Comparison of ENCODE assay signal across 37 mouse cellular contexts in genomic region chr19:16911507-16911906, GRCm38 (mm10). TPM values are rescaled to one million over a fixed set of nuclear protein-coding genes. Genes with fewer than 3 reads are reported as not detected.
A peak's percentile ranks its signal among the peaks of the same experiment; 100 is the strongest.
DNase-seq lines count a peak whose midpoint lies in the region; ATAC-seq and TF ChIP-seq lines count a peak whose summit lies in the region.
"Had no signal": no experiment of that assay in that cellular context is flagged by ENCODE, and none has a peak within 500 bp of the region (broad histone marks: within the 10 kb centered on the region; RNA-seq: fewer than 3 reads in every experiment).

No protein-coding gene starts in this region.

- H3K27me3 ChIP-seq in forebrain, embryonic 15.5 days: no peaks in the 10 kb centered on the region
- H3K27me3 ChIP-seq in forebrain, postnatal 0 days (ENCODE audit: insufficient read depth, low read length): no peaks in the 10 kb centered on the region
- no peaks in the 10 kb centered on the region for H3K27me3 ChIP-seq in midbrain, embryonic 14.5 days (ENCODE audit: control insufficient read depth, insufficient read depth, low read length)
- H3K27me3 ChIP-seq in midbrain, embryonic 15.5 days (replicated peaks): no peaks in the 10 kb centered on the region
- H3K27me3 ChIP-seq: embryonic facial prominence, embryonic 13.5 days; hindbrain, embryonic 12.5 days had no signal

- no peak for ATAC-seq in cerebellum, adult (ENCODE audit: insufficient number of reproducible peaks, low FRiP score, low TSS enrichment)
- peak; percentile 74 for ATAC-seq in forebrain, embryonic 15.5 days (replicated peaks)
- ATAC-seq in forebrain, postnatal 0 days: no peak
- no peak for ATAC-seq in midbrain, embryonic 14.5 days (ENCODE audit: low FRiP score, low TSS enrichment)
- no peak for ATAC-seq in midbrain, embryonic 15.5 days (replicated peaks)
- ATAC-seq: hindbrain, embryonic 16.5 days; intestine, postnatal 0 days had no signal

- H3K36me3 ChIP-seq in forebrain, embryonic 15.5 days: no peaks in the 10 kb centered on the region
- no peaks in the 10 kb centered on the region for H3K36me3 ChIP-seq in forebrain, postnatal 0 days (ENCODE audit: insufficient read depth)
- H3K36me3 ChIP-seq in midbrain, embryonic 14.5 days (ENCODE audit: control insufficient read depth, insufficient read depth, low read length): no peaks in the 10 kb centered on the region
- H3K36me3 ChIP-seq in midbrain, embryonic 15.5 days (replicated peaks): no peaks in the 10 kb centered on the region
- H3K36me3 ChIP-seq: embryonic facial prominence, embryonic 10.5 days; embryonic facial prominence, embryonic 13.5 days; hindbrain, embryonic 12.5 days had no signal

- H3K4me2 ChIP-seq in forebrain, embryonic 15.5 days (replicated peaks): no peak overlapping the region
- H3K4me2 ChIP-seq in forebrain, postnatal 0 days (ENCODE audit: low read depth): no peak overlapping the region
- H3K4me2 ChIP-seq in midbrain, embryonic 14.5 days (ENCODE audit: low read length): no peak overlapping the region
- H3K4me2 ChIP-seq in midbrain, embryonic 15.5 days: no peak overlapping the region
- H3K4me2 ChIP-seq: embryonic facial prominence, embryonic 13.5 days; heart, embryonic 11.5 days; hindbrain, embryonic 12.5 days had no signal

- WGBS in forebrain, embryonic 15.5 days: 33% methylated on average over 5 of the region's 5 CpGs
- WGBS in forebrain, postnatal 0 days: 48% methylated on average over 5 of the region's 5 CpGs
- 79% methylated on average over 5 of the region's 5 CpGs for WGBS in midbrain, embryonic 14.5 days
- 76% methylated on average over 5 of the region's 5 CpGs for WGBS in midbrain, embryonic 15.5 days

- H3K9ac ChIP-seq in forebrain, embryonic 15.5 days (replicated peaks): no peak overlapping the region
- no peak overlapping the region for H3K9ac ChIP-seq in forebrain, postnatal 0 days
- no peak overlapping the region for H3K9ac ChIP-seq in midbrain, embryonic 14.5 days (replicated peaks; ENCODE audit: low read length)
- no peak overlapping the region for H3K9ac ChIP-seq in midbrain, embryonic 15.5 days
- H3K9ac ChIP-seq: embryonic facial prominence, embryonic 13.5 days; hindbrain, embryonic 12.5 days had no signal

- no peak for TF ChIP-seq CTCF in forebrain, postnatal 0 days (IDR thresholded peaks at IDR 0.05; ENCODE audit: low read depth)
- no peak for TF ChIP-seq CTCF in brain, embryonic 14.5 days (IDR thresholded peaks at IDR 0.05; ENCODE audit: borderline replicate concordance, extremely low read depth, insufficient read depth, insufficient read length)

- no peak for TF ChIP-seq POLR2A in brain, embryonic 14.5 days (IDR thresholded peaks at IDR 0.05; ENCODE audit: borderline replicate concordance, extremely low read depth, insufficient read depth, insufficient read length, poor library complexity, severe bottlenecking)

- H3K4me1 ChIP-seq in forebrain, embryonic 15.5 days: no peaks in the 10 kb centered on the region
- H3K4me1 ChIP-seq in forebrain, postnatal 0 days (ENCODE audit: insufficient read depth): no peaks in the 10 kb centered on the region
- H3K4me1 ChIP-seq in midbrain, embryonic 14.5 days (ENCODE audit: control insufficient read depth, insufficient read depth, low read length): no peaks in the 10 kb centered on the region
- no peaks in the 10 kb centered on the region for H3K4me1 ChIP-seq in midbrain, embryonic 15.5 days
- H3K4me1 ChIP-seq: embryonic facial prominence, embryonic 10.5 days; embryonic facial prominence, embryonic 13.5 days; hindbrain, embryonic 12.5 days had no signal

- no peaks in the 10 kb centered on the region for H3K9me3 ChIP-seq in forebrain, embryonic 15.5 days
- no peaks in the 10 kb centered on the region for H3K9me3 ChIP-seq in forebrain, postnatal 0 days (ENCODE audit: low read length)
- H3K9me3 ChIP-seq in midbrain, embryonic 14.5 days (ENCODE audit: control insufficient read depth, low read length): no peaks in the 10 kb centered on the region
- H3K9me3 ChIP-seq in midbrain, embryonic 15.5 days: no peaks in the 10 kb centered on the region
- H3K9me3 ChIP-seq: embryonic facial prominence, embryonic 10.5 days; embryonic facial prominence, embryonic 13.5 days; hindbrain, embryonic 12.5 days had no signal

- no peak overlapping the region for H3K27ac ChIP-seq in forebrain, embryonic 15.5 days (replicated peaks)
- H3K27ac ChIP-seq in forebrain, postnatal 0 days (ENCODE audit: low read depth, low read length): no peak overlapping the region
- no peak overlapping the region for H3K27ac ChIP-seq in midbrain, embryonic 14.5 days (replicated peaks; ENCODE audit: low read depth, low read length)
- H3K27ac ChIP-seq in midbrain, embryonic 15.5 days: no peak overlapping the region
- H3K27ac ChIP-seq: embryonic facial prominence, embryonic 10.5 days; embryonic facial prominence, embryonic 13.5 days; gastrocnemius, adult 2 months; hindbrain, embryonic 12.5 days had no signal

- DNase-seq in cerebellum, postnatal 10 days: peak; percentile 8 to 21
- DNase-seq in forebrain, postnatal 0 days: no peak
- peak; percentile 5 for DNase-seq in midbrain, embryonic 14.5 days
- DNase-seq in brain, embryonic 14.5 days (ENCODE audit: low read depth): peak; percentile 83
- DNase-seq in thymus, postnatal 10 days (ENCODE audit: low spot score in 2 of 2): no peak
- DNase-seq: adrenal gland, adult 2 months; adrenal gland, postnatal 14 days; cerebellum, adult 11 months; cerebellum, adult 2 months; cerebellum, adult 9-11 months; cerebellum, postnatal 36 days; embryo, embryonic 11 days; gastrocnemius, adult 2 months; gastrocnemius, postnatal 14 days; heart, adult 11 months; kidney, adult 2 months had no signal

- H3K4me3 ChIP-seq in forebrain, embryonic 15.5 days: no peak overlapping the region
- H3K4me3 ChIP-seq in forebrain, postnatal 0 days (ENCODE audit: low read depth, low read length): no peak overlapping the region
- no peak overlapping the region for H3K4me3 ChIP-seq in midbrain, embryonic 14.5 days (replicated peaks; ENCODE audit: low read depth, low read length)
- H3K4me3 ChIP-seq in midbrain, embryonic 15.5 days: no peak overlapping the region
- H3K4me3 ChIP-seq: embryonic facial prominence, embryonic 10.5 days; embryonic facial prominence, embryonic 13.5 days; erythroblast, embryonic 14.5 days; gastrocnemius, adult 2 months; hindbrain, embryonic 12.5 days had no signal

RNA-seq across cellular contexts. Expression of gene Foxb2, which starts 37.9 kb away (rescaled TPM):
- polyA plus RNA-seq in forebrain, embryonic 15.5 days (2015; fragmentation: Nextera tagmentation; extraction: Ambion mirVana): 0.11 TPM in 1 of 2 replicates, not detected in the other
- 0.62 and 1.4 TPM in 2 replicates for total RNA-seq in forebrain, postnatal 0 days (2014; rRNA removed)
- polyA plus RNA-seq in forebrain, postnatal 0 days (2015; fragmentation: Nextera tagmentation; extraction: Ambion mirVana): 0.30 TPM in 1 of 2 replicates, not detected in the other
- polyA plus RNA-seq in midbrain, embryonic 14.5 days (2014; fragmentation: Nextera tagmentation; extraction: Ambion mirVana): not detected in 2 replicates
- polyA plus RNA-seq in midbrain, embryonic 15.5 days (2015; fragmentation: Nextera tagmentation; extraction: Ambion mirVana): 0.52 and 0.84 TPM in 2 replicates
- polyA plus RNA-seq in brain, embryonic 14.5 days (2012; rRNA removed): 0.54 and 2.1 TPM in 2 replicates
- total RNA-seq: adrenal gland, adult 2 months; adrenal gland, postnatal 14 days; adrenal gland, postnatal 4 days; ES-E14; gastrocnemius, adult 2 months; gastrocnemius, postnatal 14 days; gastrocnemius, postnatal 4 days; heart, adult 8-10 months; heart, postnatal 25 days; hematopoietic stem cell, adult 5-6 weeks had no signal
- polyA plus RNA-seq: adrenal gland, adult 2 months; cortical plate, adult 2 months; embryonic facial prominence, embryonic 10.5 days; embryonic facial prominence, embryonic 13.5 days; erythroblast, embryonic 14.5 days; frontal cortex, adult 2 months; heart, embryonic 11.5 days; heart, embryonic 14.5 days; heart, postnatal 0 days; intestine, embryonic 14.5 days; intestine, postnatal 0 days; kidney, adult 2 months had no signal

RNA-seq across cellular contexts. Expression of gene Prune2, which starts 44.4 kb away (rescaled TPM):
- 2.6 and 3.2 TPM in 2 replicates for polyA plus RNA-seq in forebrain, embryonic 15.5 days (2015; fragmentation: Nextera tagmentation; extraction: Ambion mirVana)
- total RNA-seq in forebrain, postnatal 0 days (2014; rRNA removed): 11.8 and 13.1 TPM in 2 replicates
- 5.4 and 7.2 TPM in 2 replicates for polyA plus RNA-seq in forebrain, postnatal 0 days (2015; fragmentation: Nextera tagmentation; extraction: Ambion mirVana)
- 7.7 and 8.1 TPM in 2 replicates for polyA plus RNA-seq in midbrain, embryonic 14.5 days (2014; fragmentation: Nextera tagmentation; extraction: Ambion mirVana)
- 6.6 and 6.9 TPM in 2 replicates for polyA plus RNA-seq in midbrain, embryonic 15.5 days (2015; fragmentation: Nextera tagmentation; extraction: Ambion mirVana)
- 4.0 and 7.0 TPM in 2 replicates for polyA plus RNA-seq in brain, embryonic 14.5 days (2012; rRNA removed)
- polyA plus RNA-seq: erythroblast, embryonic 14.5 days had no signal

Comparison
In these comparisons a context has a peak if more than half of its experiments do, and no peak if none do; other contexts are left out.
1. DNase-seq: peak in cerebellum, postnatal 10 days (2 of 2), midbrain, embryonic 14.5 days (single experiment) and brain, embryonic 14.5 days (single experiment); none in forebrain, postnatal 0 days (single experiment) and thymus, postnatal 10 days (0 of 2).